Mouse (Mus musculus): Measurements from ENCODE around the gene Nudt1.
"Not testable (repeated sequence)": the region's sequence is repeated elsewhere in the genome, so short reads cannot be mapped to it uniquely, and the experiment has no call there.

Gene Nudt1

GRCm38 (mm10) chr5:140342880-140343279 is 21.4 kb downstream of the Nudt1 start:
- no peak for DNase-seq (ENCODE audit: low spot score in 2 of 2)

- DNase-seq (ENCODE audit: low spot score in 2 of 2) = no peak
Observed at GRCm38 (mm10) chr5:140345244-140345643, 23.8 kb downstream of the Nudt1 start.

GRCm38 (mm10) chr5:140346050-140346449 is 24.6 kb downstream of the Nudt1 start:
- no peak for DNase-seq (ENCODE audit: low spot score in 2 of 2)

- no peak for DNase-seq (ENCODE audit: low spot score in 2 of 2)
Observed at GRCm38 (mm10) chr5:140349882-140350281, 28.4 kb downstream of the Nudt1 start.

GRCm38 (mm10) chr5:140350731-140351497 is 29.5 kb downstream of the Nudt1 start:
- no peak for DNase-seq (ENCODE audit: low spot score in 2 of 2)

- DNase-seq (ENCODE audit: low spot score in 2 of 2) = no peak
Observed at GRCm38 (mm10) chr5:140352352-140352751, 30.9 kb downstream of the Nudt1 start.

- DNase-seq (ENCODE audit: low spot score in 2 of 2) = no peak
Observed at GRCm38 (mm10) chr5:140355934-140356333, 34.5 kb downstream of the Nudt1 start.

GRCm38 (mm10) chr5:140357466-140357865 is 36.0 kb downstream of the Nudt1 start:
- no peak for DNase-seq (ENCODE audit: low spot score in 2 of 2)

GRCm38 (mm10) chr5:140359930-140360674 is 38.6 kb downstream of the Nudt1 start:
- no peak for DNase-seq (ENCODE audit: low spot score in 2 of 2)

- no peak for DNase-seq (ENCODE audit: low spot score in 2 of 2)
Observed at GRCm38 (mm10) chr5:140364415-140364814, 43.0 kb downstream of the Nudt1 start.

- DNase-seq (ENCODE audit: low spot score in 2 of 2) = not testable (repeated sequence)
Observed at GRCm38 (mm10) chr5:140368126-140368525, 46.7 kb downstream of the Nudt1 start.

- DNase-seq (ENCODE audit: low spot score in 2 of 2) = no peak
Observed at GRCm38 (mm10) chr5:140368926-140369325, 47.5 kb downstream of the Nudt1 start.

GRCm38 (mm10) chr5:140369466-140369865 is 48.0 kb downstream of the Nudt1 start:
- no peak for DNase-seq (ENCODE audit: low spot score in 2 of 2)

- DNase-seq (ENCODE audit: low spot score in 2 of 2) = no peak
Observed at GRCm38 (mm10) chr5:140370446-140371254, 49.2 kb downstream of the Nudt1 start.

GRCm38 (mm10) chr5:140371671-140372070 is 50.2 kb downstream of the Nudt1 start:
- no peak for DNase-seq (ENCODE audit: low spot score in 2 of 2)

- no peak for DNase-seq (ENCODE audit: low spot score in 2 of 2)
Observed at GRCm38 (mm10) chr5:140373711-140374110, 52.3 kb downstream of the Nudt1 start.

- DNase-seq (ENCODE audit: low spot score in 2 of 2) = no peak
Observed at GRCm38 (mm10) chr5:140374226-140374625, 52.8 kb downstream of the Nudt1 start.

- no peak for DNase-seq (ENCODE audit: low spot score in 2 of 2)
Observed at GRCm38 (mm10) chr5:140375249-140375829, 53.9 kb downstream of the Nudt1 start.

GRCm38 (mm10) chr5:140378121-140378853 is 56.8 kb downstream of the Nudt1 start:
- no peak for DNase-seq (ENCODE audit: low spot score in 2 of 2)

GRCm38 (mm10) chr5:140379299-140379698 is 57.8 kb downstream of the Nudt1 start:
- DNase-seq (ENCODE audit: low spot score in 2 of 2) = no peak

- no peak for DNase-seq (ENCODE audit: low spot score in 2 of 2)
Observed at GRCm38 (mm10) chr5:140381156-140381555, 59.7 kb downstream of the Nudt1 start.

Data from thymus, postnatal 10 days (tissue).